Mouse (Mus musculus) cerebellum, adult 8-10 months (tissue): ENCODE results near the gene Slc52a3.
A peak's percentile ranks its signal among the peaks of the same experiment; 100 is the strongest.
"Not testable (repeated sequence)": the region's sequence is repeated elsewhere in the genome, so short reads cannot be mapped to it uniquely, and the experiment has no call there.

Experiments used
- DNase-seq: peaks from one replicate; pipeline ENCODE4 v3.0.0; 2022

Gene Slc52a3

DNA sequence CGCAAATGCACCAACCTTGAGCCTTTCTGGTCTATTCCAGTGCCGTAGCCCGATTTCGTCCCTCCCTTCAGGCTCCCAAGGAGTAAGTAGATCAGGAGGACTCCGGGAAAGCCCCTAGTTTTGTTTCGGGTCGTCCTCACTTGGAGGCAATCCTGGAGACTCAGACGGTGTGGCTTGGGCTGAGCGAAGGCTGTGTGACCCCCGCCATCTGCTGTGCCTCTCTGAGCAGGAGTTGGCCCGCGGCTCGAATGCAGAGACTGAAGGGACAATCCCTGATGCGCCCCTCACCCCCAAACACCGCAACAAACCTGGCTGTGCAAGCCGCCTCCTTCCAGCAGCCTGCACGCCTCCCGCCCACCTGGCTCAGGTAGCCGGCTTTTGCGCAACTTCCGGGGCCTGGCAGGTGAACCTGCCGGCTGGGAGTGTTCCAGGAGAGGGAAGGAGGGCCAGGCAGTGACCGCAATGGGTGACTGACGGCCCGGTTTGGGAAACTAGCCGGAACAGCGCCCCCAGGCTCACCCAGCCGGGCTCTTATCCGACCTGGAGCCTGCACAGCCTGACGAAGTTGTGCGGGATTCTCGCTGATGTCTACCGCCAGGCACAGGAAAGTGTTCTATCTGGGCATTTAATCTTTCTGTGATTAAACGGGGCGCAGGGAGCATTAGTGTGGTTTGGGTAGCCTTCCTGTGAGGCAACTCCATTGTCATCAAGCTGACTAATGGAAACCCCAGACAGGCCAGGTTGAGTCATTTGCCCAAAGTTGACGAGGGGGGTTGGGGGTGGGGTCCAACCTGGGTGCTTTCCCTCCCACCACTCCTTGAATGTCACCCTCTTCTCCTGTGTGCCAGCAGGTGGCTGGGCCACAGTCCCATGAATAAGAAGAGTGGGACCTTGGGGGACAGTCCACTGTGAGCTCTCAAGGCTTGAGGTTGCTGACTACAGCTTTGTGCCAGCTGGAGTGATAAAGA, 22.4 kb upstream of the Slc52a3 start:
- DNase-seq: no peak

DNA sequence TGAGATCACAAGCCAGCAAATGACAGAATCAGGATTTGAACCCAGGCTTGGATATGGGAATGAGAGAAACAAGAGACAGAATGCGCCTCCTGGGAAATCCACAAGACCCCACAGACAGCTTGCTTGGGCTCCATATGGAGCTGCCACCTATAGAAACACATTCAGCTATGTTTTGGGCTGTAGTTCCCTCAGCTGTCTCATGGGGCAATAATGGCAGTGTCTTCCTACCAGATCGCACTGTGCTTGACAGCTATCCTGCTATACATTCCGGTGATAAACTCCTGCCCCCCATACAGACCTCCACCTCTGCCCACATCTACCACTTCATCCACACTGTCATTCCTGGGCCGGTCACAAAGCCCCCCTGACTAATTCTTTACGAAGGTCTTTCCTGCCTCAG, 21.0 kb upstream of the Slc52a3 start:
- DNase-seq: no peak

DNA sequence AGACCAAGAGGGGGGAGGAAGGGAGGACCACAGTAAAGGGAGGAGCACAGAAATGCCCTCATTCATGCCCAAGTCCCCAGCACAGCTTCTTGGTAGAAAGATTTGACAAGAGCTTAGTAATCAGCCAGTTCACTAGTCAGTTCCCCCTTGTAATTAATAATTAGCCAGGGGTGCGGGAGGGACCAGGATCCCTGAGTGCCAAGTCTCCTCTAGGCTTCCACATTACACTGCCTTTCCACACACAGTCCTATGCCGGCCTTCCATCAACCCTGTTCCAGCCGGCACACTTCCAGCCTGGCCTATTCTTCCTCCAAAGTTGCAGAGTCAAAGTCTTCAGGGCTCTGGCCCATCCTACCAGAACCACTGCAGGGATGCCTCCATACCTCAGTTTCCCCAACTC, 20.2 kb upstream of the Slc52a3 start:
- no peak for DNase-seq

DNA sequence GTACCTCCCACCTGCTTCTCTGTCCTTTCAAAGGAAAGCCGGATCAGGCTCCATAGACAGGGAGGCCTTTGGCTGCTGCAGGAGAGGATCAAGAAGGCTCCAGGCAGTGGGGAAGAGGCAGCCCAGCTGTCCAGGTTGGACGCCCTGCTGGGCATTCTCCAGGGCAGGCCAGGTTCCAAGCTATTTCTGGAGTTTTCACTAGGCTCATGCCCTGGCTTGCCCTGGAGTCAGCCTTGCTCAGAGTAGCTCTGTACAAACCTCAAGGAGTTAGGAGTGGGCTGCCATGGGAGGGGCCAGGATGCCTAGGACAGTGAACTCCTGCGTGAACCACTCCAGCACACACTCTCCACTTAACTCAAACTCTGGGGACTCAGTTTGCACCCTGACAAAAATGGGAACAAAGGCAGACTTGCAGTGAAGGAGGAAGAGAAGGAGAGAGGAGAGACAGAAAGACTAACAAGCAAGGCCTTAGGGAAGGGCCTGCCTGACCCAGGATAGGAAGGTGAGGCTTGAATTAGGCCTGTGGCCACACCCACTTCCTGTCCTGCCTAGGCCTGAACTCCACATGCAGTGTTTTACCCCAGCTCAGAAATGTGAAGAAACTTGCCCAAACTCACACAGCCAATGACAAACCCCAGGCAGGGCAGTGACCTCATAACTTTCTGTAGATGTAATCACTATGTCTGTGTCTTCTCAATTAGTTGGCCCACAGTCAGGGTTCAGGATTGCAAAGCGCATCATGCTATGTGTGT, 18.4 kb upstream of the Slc52a3 start:
- DNase-seq: peak; percentile 76

DNA sequence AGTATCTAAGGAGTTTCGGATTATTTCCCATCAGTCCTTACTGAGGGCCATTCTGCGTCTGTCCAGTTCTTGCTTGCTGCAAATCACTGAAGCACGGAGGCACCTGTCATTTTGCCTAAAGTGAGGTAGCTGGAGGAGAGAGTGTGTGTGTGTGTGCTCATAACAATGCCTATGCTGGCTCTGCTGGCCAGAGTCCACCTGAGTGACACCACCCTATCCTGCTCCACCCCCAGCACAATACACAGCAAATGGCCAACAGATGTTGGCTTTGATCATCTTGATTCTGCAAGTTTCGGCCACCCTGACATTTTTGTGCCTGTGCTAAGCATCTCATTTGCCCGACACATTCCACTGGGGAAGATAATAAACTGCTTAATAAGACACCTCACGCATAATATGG, 17.8 kb upstream of the Slc52a3 start:
- DNase-seq: no peak

DNA sequence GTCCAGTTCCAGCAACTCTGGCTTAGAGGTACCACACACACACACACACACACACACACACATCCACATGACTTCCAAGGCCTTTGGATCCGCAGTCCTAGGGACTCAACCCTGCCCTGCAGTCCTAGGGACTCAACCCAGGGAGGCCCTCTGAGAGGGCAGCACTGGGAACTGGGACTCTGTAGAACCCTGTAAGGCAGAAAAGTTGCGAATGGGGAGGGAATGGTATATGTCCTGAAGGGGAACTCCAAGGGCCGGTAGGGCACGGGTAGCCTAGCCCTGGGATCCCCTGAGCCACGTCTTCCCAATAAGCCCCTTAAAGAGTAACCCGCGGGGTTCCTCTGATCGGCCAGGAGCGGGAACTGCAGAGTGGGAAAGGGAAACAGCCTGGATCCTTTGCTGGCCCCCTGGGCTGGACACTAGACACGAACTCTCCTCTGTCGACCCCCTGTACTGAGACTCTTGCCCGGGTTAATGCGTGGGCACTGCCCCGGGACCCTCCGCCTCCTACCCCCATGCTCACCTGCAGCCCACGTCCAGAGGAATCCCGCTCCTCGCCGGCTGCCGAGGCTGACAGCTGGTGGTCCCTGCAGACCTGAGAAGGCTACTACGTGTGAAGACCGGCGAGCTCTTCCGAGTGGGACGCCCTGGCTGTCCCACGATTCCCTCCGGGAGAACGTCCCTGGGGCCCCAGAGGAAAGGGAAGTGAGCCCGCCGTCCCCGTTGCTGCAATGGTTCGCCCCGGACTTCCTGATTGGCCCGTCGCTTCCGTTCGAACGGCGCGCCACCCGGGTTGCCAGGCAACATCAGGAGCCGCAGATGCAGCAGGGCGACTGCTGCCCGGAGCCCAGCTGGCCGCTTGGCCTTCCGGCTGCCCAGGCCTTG, 16.6 kb upstream of the Slc52a3 start, which contains the start of gene Fam110a:
Gene Fam110a (minus strand): TSS at position 750 of the 885 bp plus-strand sequence.
- DNase-seq: peak; percentile 82

DNA sequence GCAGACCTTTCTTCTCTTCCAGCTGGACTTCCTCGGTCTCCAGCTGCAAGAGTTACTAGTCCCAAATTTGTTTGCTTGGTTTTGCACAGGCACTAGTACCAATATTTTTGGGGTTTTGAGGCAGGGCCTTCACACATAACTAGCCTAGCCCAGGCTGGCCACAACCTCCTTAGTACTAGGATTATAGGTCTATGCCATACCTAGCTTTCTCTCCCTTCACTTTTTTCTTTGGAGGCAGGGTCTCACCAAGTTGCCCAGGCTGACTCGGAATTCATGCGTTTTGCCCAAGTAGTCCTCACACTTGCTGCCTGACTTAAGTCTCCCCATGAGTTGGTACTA, 16.0 kb upstream of the Slc52a3 start:
- DNase-seq: no peak

DNA sequence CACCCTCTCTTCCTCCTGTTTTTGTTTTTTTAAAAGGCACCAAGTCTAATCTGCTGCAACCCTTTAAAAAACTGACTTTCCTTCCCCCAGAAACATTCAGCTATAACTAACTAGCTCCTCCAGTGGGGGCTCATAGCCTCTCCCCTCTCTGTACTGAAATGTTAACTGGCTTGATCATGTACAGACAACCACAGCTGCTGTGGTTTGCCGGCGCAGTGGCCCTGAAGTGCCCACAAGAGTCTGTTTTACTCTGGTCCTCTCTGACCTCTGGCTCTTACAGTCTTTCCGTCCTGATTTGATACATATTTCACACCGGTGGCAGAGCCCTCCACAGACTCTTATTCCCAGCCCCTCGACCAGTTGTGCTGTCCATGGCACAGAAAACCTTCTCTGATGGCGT, 15.0 kb upstream of the Slc52a3 start:
- DNase-seq: no peak

DNA sequence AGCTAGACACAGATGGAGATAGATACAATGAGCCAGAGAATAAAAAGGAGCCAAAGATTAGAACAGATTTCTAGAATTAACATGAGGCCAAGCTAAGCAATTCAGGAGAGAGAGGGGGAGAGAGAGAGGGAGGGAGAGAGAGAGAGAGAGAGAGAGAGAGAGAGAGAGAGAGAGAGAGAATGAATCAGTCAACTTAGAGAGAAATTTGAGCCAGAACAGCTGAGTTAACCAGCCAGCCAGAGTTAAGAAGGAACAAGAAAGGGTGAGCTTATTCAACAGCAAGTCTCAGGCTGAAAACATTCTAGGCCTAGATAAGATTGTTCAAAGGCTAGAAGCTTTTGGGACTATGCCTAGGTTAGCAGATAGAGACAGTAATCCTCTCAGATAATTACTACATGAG, 13.8 kb upstream of the Slc52a3 start:
- no peak for DNase-seq

DNA sequence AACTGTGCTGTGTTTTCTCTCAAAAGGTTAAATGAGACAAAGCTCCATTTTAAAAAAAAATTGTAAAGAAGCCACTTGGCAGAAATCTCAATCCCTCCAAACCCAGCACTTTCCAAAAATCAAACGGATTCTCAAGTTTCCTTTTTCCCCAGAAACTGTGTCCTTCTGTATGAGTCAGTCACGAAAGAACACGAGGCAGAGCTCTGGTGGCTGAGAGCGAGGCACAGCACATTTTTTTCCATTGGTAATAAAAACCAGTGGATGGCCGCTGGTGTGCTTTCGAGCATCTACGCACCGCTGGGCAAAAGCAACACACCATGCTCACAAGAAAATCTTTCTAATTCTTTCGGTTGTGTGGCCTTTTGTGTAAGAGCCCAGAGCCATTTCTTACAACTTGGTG, 12.3 kb upstream of the Slc52a3 start:
- DNase-seq: no peak

DNA sequence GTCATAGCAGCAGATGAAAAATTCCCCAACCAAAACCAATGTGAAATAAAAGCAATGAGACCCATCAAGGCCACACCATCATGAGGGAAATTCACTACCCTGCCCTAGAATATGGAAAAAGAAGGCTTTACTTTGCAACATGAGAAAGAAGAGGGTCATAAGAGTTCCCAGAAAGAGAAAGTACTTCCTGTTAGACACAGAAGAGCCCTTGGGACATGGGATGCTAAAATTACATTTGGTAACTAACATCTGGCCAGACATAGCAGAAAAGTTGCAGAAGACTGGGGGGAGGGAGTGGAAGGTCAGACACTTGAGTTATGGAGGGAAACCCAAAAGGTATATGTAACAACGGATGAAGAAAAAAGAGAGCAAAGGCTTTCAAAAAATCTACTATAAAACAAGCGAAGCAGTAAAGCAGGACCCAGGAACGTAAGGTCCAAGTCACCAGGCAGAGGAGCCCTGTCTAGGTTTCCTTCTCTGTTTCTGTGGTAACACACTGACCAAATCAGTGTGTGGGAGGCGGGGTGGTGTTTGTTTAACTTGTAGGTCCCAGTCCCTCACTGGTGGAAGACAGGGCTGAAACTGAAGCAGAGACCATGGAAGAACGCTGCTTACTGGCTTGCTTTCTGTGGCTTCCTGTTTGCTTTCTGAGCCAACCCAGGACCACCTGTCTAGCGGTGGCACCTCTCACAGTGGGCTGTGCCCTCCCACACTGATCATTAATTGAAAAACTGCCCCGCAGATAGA, 10.7 kb upstream of the Slc52a3 start:
- no peak for DNase-seq

DNA sequence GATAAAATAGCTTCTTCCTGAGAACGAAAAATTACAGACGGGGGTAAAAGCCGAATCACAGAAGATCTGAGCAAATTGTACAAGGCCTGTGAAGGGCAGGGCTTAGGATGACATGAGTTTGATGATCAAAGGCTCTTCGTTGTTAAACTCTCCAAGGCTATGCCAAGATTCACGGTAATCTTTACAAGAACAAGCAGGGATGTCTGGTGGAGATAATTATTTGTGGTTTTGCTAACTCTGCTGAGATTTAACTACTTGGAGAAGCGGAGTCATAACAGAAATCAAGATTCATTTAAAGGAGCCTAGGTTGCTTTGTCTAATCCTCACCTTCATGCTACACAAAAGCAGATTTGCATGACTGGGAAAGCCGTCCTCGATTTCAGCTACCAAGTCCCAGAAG, 9.4 kb upstream of the Slc52a3 start:
- DNase-seq: no peak

DNA sequence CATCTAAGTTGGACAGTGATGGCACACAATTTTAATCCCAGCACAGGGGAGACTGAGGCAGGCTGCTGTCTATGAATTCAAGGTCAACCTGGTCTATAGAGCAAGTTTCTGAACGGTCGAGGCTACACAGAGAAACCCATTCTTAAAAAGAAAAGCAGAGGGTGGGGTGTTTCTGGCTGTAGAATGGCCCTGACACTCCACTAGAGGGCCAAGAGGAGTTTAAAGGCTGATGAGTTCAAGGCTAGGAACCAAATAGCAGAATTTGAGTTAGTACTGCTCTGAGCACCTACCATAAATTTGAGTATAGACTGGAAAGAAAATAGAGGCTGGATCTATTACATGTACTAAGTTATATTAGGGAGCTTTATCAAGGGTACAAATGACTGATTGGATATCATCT, 7.3 kb upstream of the Slc52a3 start:
- DNase-seq: no peak

DNA sequence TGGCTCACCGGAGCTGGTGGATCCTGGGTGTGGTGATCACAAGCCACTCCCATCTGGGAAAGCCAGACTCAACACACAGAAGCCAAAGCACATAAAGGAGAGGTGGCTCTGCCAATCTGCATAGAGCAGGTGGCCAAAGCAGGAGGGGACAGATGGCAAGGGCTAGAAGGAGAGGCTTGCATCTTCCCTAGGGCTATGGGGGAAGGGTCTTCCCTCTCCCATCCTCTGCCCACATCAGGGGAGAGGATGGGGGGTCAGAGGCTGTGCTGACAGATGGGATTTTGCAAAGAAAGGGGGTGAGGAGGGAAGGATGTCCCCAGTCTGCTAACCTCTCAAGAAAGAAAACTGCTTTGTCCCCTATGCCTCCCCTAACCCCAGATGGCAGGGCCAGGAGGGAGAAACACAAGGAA, 5.3 kb upstream of the Slc52a3 start:
- no peak for DNase-seq

DNA sequence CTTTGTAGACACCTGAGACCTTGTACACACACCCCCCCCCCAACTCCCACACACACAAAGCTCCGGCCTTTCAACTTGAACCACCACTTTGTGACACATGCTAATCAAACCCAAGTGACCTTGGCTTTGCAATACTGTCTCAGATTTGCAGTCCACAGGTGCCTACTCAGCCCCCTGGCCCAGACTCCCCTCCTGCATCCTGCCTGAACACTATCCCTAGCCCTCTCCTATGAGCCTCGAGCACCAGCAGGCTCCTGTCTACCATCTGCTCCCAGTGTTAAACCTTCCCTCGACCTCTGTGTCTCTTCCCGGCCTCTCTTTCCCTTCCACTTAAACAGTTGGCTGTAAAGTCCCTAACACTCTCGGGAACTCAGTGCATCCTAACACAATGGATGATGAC, 4.9 kb upstream of the Slc52a3 start:
- DNase-seq: no peak

DNA sequence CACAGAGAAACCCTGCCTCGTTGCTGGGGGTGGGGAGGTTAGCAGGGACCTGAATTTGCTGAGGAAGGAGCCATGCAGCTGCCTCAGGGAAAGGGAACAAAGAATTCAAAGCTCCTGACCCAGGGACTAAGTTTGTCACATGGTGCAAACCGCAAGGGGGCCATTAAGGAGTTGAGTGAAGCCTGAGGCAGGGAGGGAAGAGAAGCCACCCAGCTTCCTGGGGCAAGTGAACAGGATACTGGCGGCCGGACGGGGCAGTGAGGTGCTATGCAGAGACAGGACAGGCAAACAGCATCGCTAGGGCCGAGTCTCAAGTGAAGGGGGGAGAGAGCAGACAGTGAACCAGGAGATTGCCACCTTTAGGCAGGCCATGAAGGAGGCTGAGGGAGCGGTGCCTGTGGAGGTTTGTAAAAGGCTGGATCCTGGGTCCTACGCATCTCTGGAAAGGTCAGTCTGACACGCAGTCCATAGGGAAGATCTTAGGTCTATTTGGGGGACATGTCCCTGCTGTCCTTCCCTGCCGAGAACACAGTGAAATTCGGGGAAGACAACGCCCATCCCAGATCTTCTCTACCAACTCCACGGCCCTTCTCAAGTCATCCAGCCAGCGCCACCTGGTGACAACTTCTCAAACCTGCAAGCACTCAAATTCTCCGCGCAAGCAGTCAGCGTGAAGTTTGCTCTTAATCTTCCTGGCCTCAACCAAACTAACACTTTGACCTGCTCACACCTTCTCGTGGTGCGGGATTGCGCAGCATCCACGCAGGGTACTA, 1.8 kb upstream of the Slc52a3 start:
- peak; percentile 75 for DNase-seq

DNA sequence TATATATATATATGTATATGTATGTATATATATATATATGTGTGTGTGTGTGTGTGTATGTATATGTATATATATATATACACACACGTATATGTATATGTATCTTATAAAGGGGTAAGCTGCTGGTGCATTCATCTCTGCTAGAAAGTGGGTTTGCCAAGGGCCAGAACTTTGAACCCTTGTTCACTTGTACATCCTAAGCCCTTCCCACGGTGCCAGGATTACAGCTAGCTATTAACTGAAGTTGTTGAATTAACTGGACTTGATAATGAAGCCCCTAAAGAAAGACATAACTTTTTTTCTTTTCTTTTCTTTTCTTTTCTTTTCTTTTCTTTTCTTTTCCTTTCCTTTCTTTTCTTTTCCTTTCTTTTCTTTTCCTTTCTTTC, 872 bp downstream of the Slc52a3 start:
- not testable (repeated sequence) for DNase-seq

DNA sequence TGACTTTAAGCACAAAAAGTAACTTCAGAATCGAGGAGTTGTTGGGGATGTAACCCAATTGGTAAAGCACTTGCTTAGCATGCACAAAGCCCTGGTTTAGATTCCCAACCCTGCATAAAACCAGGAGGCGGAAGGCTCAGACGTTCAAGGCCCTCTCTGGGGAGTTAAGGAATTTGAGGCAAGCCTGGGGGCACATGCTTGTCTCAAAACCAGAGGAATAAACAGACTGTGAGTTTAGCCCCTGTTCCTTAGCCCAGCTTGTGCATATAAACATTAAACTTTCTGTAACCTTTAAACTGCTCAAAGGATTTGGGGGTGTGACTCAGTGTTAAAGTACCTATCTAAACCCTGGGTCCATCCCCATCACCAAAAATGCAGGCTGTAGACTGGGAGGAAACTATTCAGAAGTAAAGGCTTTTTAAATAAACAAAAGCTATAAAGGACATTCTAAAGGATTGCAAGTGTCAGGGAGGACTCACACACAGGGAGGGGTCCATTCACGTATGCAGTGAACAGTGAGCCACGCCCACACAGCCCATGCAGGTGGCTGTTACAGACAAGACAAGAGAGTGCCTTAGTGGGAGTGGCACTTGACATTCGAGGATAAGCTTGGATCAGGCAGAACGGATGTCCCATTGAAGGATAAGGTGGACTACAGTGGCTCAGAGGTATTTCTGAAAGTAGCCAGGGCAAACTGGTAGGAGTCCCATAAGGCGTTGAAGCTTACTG, 1.6 kb downstream of the Slc52a3 start:
- DNase-seq: no peak

DNA sequence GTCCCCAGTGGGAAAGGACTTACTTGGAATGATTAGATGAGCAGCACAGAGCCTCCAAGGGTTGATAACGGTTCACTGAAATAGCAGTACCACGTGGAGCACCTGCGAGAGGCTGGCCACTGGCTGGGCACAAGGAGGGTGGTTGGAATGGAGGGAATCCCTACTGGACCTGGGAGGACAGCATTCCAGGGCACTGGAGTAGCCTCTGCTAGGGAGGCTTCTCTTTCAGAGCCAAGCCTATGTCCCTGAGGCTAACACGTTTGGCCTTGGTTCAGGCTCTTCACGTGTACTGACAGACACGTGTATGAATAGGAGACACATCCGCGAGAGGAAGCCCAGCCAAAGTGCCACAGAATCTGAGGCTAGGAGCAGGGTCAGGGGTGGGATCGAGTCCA, 2.2 kb downstream of the Slc52a3 start:
- no peak for DNase-seq

DNA sequence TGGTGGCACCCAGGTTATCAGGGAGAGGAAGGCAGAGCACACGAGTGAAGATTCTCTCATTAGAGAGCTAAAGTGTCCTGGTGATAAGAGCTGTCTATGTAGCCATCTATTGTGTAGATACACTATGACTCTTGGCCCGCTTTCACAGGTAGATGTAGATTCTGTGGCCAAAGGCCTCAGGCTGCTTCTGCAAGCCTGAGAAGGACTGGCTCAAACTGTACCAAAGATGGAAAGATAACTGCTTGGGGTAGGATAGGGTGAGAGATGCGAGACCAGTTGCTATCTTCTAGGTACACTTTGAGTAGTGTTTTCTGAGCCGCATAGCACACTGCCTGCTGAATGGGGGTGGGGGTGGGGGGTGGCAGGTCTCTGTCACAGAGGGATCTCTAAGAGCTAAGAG, 2.6 kb downstream of the Slc52a3 start:
- DNase-seq: no peak
